In genomic region chr12:51678844-51679243, GRCm38 (mm10) we compare ENCODE assay signal across 8 mouse cellular contexts. TPM values are rescaled to one million over a fixed set of nuclear protein-coding genes. Genes with fewer than 3 reads are reported as not detected.
A peak's percentile ranks its signal among the peaks of the same experiment; 100 is the strongest.
DNase-seq lines count a peak whose midpoint lies in the region; ATAC-seq and TF ChIP-seq lines count a peak whose summit lies in the region.

No protein-coding gene starts in this region.

- no peak for TF ChIP-seq EP300 in heart, adult 2 months (IDR thresholded peaks at IDR 0.05; ENCODE audit: insufficient read depth, low read depth, low read length)

- peak overlapping the region; percentile 59; the same call in 1 of the 2 replicates for H3K9ac ChIP-seq in heart, adult 2 months (ENCODE audit: low read depth, low read length)
- no peak overlapping the region for H3K9ac ChIP-seq in neural tube, embryonic 14.5 days (replicated peaks; ENCODE audit: low read depth, low read length)

- TF ChIP-seq CTCF in heart, adult 2 months (IDR thresholded peaks at IDR 0.05) = no peak

- peaks cover 44% of the 10 kb centered on the region for H3K36me3 ChIP-seq in heart, adult 2 months (ENCODE audit: control insufficient read depth, insufficient read depth, low read length)
- no peaks in the 10 kb centered on the region for H3K36me3 ChIP-seq in neural tube, embryonic 14.5 days (ENCODE audit: control insufficient read depth, insufficient read depth, low read length)

- WGBS in heart, adult 2 months = 56% methylated on average over 1 of the region's 1 CpGs
- 63% methylated on average over 1 of the region's 1 CpGs for WGBS in neural tube, embryonic 14.5 days

- H3K9me3 ChIP-seq in neural tube, embryonic 14.5 days (ENCODE audit: control insufficient read depth, low read length) = no peaks in the 10 kb centered on the region

- intact Hi-C loops in heart, adult 2 months (cut with DNase I) = no loop called here
- intact Hi-C loops in heart, postnatal 36 days (cut with DNase I) = no loop called here

- H3K4me2 ChIP-seq in neural tube, embryonic 14.5 days (ENCODE audit: low read depth, low read length) = no peak overlapping the region

- peak; percentile 64; the same call in 1 of the 2 replicates for ATAC-seq in neural tube, embryonic 14.5 days (ENCODE audit: low read depth)

- H3K79me2 ChIP-seq in heart, adult 2 months (replicated peaks; ENCODE audit: control insufficient read depth, insufficient read depth, low read length) = peaks cover 8% of the 10 kb centered on the region

- no peak for DNase-seq in heart, adult 2 months
- DNase-seq in heart, postnatal 36 days = no peak
- DNase-seq in neural tube, embryonic 10.5 days (ENCODE audit: extremely low spot score, low spot score) = no peak
- DNase-seq in kidney, postnatal 10 days = peak; percentile 36
- DNase-seq in right cerebral cortex, postnatal 36 days (ENCODE audit: low spot score in 2 of 2) = no peak
- DNase-seq in adrenal gland, postnatal 4 days (ENCODE audit: low spot score in 2 of 2) = no peak
- DNase-seq in layer of hippocampus, adult 9-11 months = no peak

- peaks cover 20% of the 10 kb centered on the region for H3K4me1 ChIP-seq in heart, adult 2 months (ENCODE audit: control insufficient read depth, insufficient read depth, low read length)
- no peaks in the 10 kb centered on the region for H3K4me1 ChIP-seq in neural tube, embryonic 14.5 days (ENCODE audit: control insufficient read depth, insufficient read depth, low read length)

- no peak overlapping the region for H3K4me3 ChIP-seq in heart, adult 2 months
- no peak overlapping the region for H3K4me3 ChIP-seq in neural tube, embryonic 14.5 days (ENCODE audit: low read depth, low read length)

- TF ChIP-seq POLR2A in heart, adult 2 months (IDR thresholded peaks at IDR 0.05; ENCODE audit: insufficient read depth, low read depth, low read length) = no peak

- peak overlapping the region; percentile 61; the same call in 1 of the 2 replicates for H3K27ac ChIP-seq in heart, adult 2 months
- H3K27ac ChIP-seq in neural tube, embryonic 14.5 days (ENCODE audit: low read depth, low read length) = no peak overlapping the region

- peaks cover 1% of the 10 kb centered on the region; the same call in 1 of the 2 replicates for H3K27me3 ChIP-seq in heart, adult 2 months (ENCODE audit: control insufficient read depth, insufficient read depth, low read length)
- no peaks in the 10 kb centered on the region for H3K27me3 ChIP-seq in neural tube, embryonic 14.5 days (ENCODE audit: control insufficient read depth, insufficient read depth, low read length)

RNA-seq across cellular contexts. Expression of gene Ap4s1, which starts 12.0 kb away (rescaled TPM):
- 10 to 100 TPM; 52.0 to 65.4 TPM for total RNA-seq in heart, adult 2 months (2021)
- polyA plus RNA-seq in heart, adult 2 months (2012; rRNA removed) = 20.4 and 31.1 TPM in 2 replicates
- total RNA-seq in heart, postnatal 36 days (2021) = 10 to 100 TPM; 52.6 to 57.2 TPM
- 55.7 and 63.2 TPM in 2 replicates for polyA plus RNA-seq in neural tube, embryonic 14.5 days (2014; fragmentation: Nextera tagmentation; extraction: Ambion mirVana)
- total RNA-seq in adrenal gland, postnatal 4 days (2021) = 10 to 100 TPM; 19.9 to 21.5 TPM

RNA-seq across cellular contexts. Expression of gene Strn3, which starts 12.9 kb away (rescaled TPM):
- 100 to 1,000 TPM; 106 to 114 TPM for total RNA-seq in heart, adult 2 months (2021)
- 24.6 and 57.9 TPM in 2 replicates for polyA plus RNA-seq in heart, adult 2 months (2012; rRNA removed)
- total RNA-seq in heart, postnatal 36 days (2021) = 100 to 1,000 TPM; 101 to 107 TPM
- 48.6 and 58.3 TPM in 2 replicates for polyA plus RNA-seq in neural tube, embryonic 14.5 days (2014; fragmentation: Nextera tagmentation; extraction: Ambion mirVana)
- 10 to 100 TPM; 81.6 to 84.8 TPM for total RNA-seq in adrenal gland, postnatal 4 days (2021)
